Mouse (Mus musculus) embryo, embryonic 9.5 days (tissue): Measurements from ENCODE around the gene Tssk1.

Experiments
- DNase-seq: peaks from one replicate; pipeline ENCODE4 v3.0.0-alpha.2; 2017; ENCODE audit errors: extremely low spot score

The Tssk1 gene

GRCm38 (mm10) chr16:17945081-17945831, 51.2 kb downstream of the Tssk1 start:
- no peak for DNase-seq
